Mouse (Mus musculus) embryonic facial prominence, embryonic 11.5 days (tissue): Measurements from ENCODE around the gene Dlgap1. TPM values are rescaled to one million over a fixed set of nuclear protein-coding genes. Genes with fewer than 3 reads are reported as not detected.

Source experiments
- ATAC-seq: fragments of 200-750 bp; cut with Nextera tagmentation; replicated peaks from 2 replicates; pipeline ENCODE4 v1.8.0; 2017; ENCODE audit warnings: low read depth; ENCODE audit not compliant: insufficient number of reproducible peaks, low FRiP score, low TSS enrichment
- DNase-seq: peaks from one replicate; pipeline ENCODE4 v3.0.0-alpha.2; 2015; ENCODE audit warnings: low spot score
- H3K27ac ChIP-seq: fragments of 300-500 bp; sonication (generic); replicated peaks from 2 replicates; pipeline ENCODE4 v1.5.1; 2014; ENCODE audit warnings: mild to moderate bottlenecking, low read depth, low read length, control low read depth
- H3K27me3 ChIP-seq: fragments of 300-500 bp; sonication (generic); 2 replicates; pipeline ENCODE4 v1.6.1; 2014; ENCODE audit warnings: mild to moderate bottlenecking, low read length, moderate library complexity, mixed read lengths; ENCODE audit not compliant: control insufficient read depth, insufficient read depth
- H3K36me3 ChIP-seq: fragments of 300-500 bp; sonication (generic); replicated peaks from 2 replicates; pipeline ENCODE4 v1.6.1; 2014; ENCODE audit warnings: low read depth, mild to moderate bottlenecking, low read length, moderate library complexity, mixed read lengths; ENCODE audit not compliant: control insufficient read depth, insufficient read depth
- H3K4me1 ChIP-seq: fragments of 300-500 bp; sonication (generic); 2 replicates; pipeline ENCODE4 v1.6.1; 2014; ENCODE audit warnings: low read length, mixed read lengths; ENCODE audit not compliant: control insufficient read depth, insufficient read depth
- H3K4me2 ChIP-seq: fragments of 300-500 bp; sonication (generic); 2 replicates; pipeline ENCODE4 v1.6.1; 2014; ENCODE audit warnings: low read depth, mild to moderate bottlenecking, control low read depth, low read length, moderate library complexity
- H3K4me3 ChIP-seq: fragments of 300-500 bp; sonication (generic); 2 replicates; pipeline ENCODE4 v1.5.1; 2014; ENCODE audit warnings: low read depth, low read length, control low read depth
- H3K9ac ChIP-seq: fragments of 300-500 bp; sonication (generic); replicated peaks from 2 replicates; pipeline ENCODE4 v1.6.1; 2014; ENCODE audit warnings: mild to moderate bottlenecking, control low read depth, low read length
- H3K9me3 ChIP-seq: fragments of 300-500 bp; sonication (generic); replicated peaks from 2 replicates; pipeline ENCODE4 v1.6.1; 2016; ENCODE audit warnings: mild to moderate bottlenecking, low read length, inconsistent platforms, mixed read lengths; ENCODE audit not compliant: control insufficient read depth
- WGBS: fragments of 180-500 bp; shearing (Covaris S2); extraction: QIAGEN DNeasy Blood & Tissue Kit; methylation state at CpG from one replicate; pipeline ENCODE4 v1.1.7; 2014; 5-methylcytosine and 5-hydroxymethylcytosine counted together
- polyA plus RNA-seq: library from polyadenylated mRNA; unstranded; fragments of >200 nt; fragmentation: Nextera tagmentation; extraction: Ambion mirVana; gene quantifications from 2 replicates; pipeline ENCODE4 v1.2.1, GENCODE M21; 2014

Gene Dlgap1
- polyA plus RNA-seq, 1 experiment from 2014 or later, result 2.4 TPM

GRCm38 (mm10) chr17:70068281-70068680 is 99.4 kb downstream of the Dlgap1 start:
- WGBS, result 82% methylated on average over 6 of the region's 6 CpGs
- DNase-seq, result no peak

GRCm38 (mm10) chr17:70072066-70072465 is 103.2 kb downstream of the Dlgap1 start:
- Histone ChIP-seq H3K27ac (no peak overlapping the region), H3K4me2 (no peak overlapping the region), H3K9ac (no peak overlapping the region), H3K4me1 (no peaks in the 10 kb centered on the region), H3K9me3 (no peaks in the 10 kb centered on the region), H3K4me3 (no peak overlapping the region), H3K27me3 (no peaks in the 10 kb centered on the region), H3K36me3 (no peaks in the 10 kb centered on the region)
- 59% methylated on average over 2 of the region's 2 CpGs for WGBS
- ATAC-seq (no peak), DNase-seq (peak; percentile 0)

More at GRCm38 (mm10) chr17:70068281-70068680, 99.4 kb downstream of the Dlgap1 start:
- Histone ChIP-seq H3K9me3 (no peaks in the 10 kb centered on the region), H3K4me2 (no peak overlapping the region), H3K4me1 (no peaks in the 10 kb centered on the region), H3K27ac (no peak overlapping the region), H3K4me3 (no peak overlapping the region), H3K36me3 (no peaks in the 10 kb centered on the region), H3K9ac (no peak overlapping the region), H3K27me3 (no peaks in the 10 kb centered on the region)
- ATAC-seq, result no peak

- Histone ChIP-seq H3K36me3 (no peaks in the 10 kb centered on the region), H3K4me1 (no peaks in the 10 kb centered on the region), H3K4me2 (no peak overlapping the region), H3K4me3 (no peak overlapping the region), H3K9me3 (no peaks in the 10 kb centered on the region), H3K27ac (no peak overlapping the region), H3K27me3 (no peaks in the 10 kb centered on the region), H3K9ac (no peak overlapping the region)
- no peak for DNase-seq
- ATAC-seq, result no peak
- WGBS, result 90% methylated on average over 4 of the region's 4 CpGs
Measured at GRCm38 (mm10) chr17:70088220-70088619, 119.3 kb downstream of the Dlgap1 start.

GRCm38 (mm10) chr17:70090737-70091136 is 121.9 kb downstream of the Dlgap1 start:
- WGBS, result 82% methylated on average over 2 of the region's 2 CpGs

DNA sequence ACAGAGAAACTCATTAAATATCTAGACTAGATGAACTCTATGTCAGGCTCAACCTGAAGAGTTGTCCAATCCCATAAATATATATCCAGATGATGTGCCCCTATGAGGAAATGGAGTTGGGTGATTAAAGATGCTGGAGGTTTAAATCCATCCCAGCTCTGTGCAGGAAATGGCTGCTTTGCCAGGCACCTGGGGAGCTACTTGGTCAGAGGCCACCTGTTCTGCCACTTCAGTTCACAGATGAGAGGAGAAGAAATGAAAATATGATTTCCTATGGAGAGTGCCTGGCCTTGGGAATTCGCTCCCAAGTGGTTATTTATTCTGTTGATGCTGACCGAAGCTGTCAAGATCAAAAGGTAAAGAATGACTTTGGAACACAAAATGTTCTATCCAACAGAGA is 160.3 kb downstream of the Dlgap1 start:
- Histone ChIP-seq H3K4me2 (no peak overlapping the region), H3K27me3 (no peaks in the 10 kb centered on the region), H3K27ac (no peak overlapping the region), H3K4me1 (no peaks in the 10 kb centered on the region), H3K36me3 (no peaks in the 10 kb centered on the region), H3K9me3 (no peaks in the 10 kb centered on the region), H3K4me3 (no peak overlapping the region), H3K9ac (no peak overlapping the region)
- no peak for DNase-seq
- 91% methylated on average over 2 of the region's 2 CpGs for WGBS
- no peak for ATAC-seq

More at GRCm38 (mm10) chr17:70090737-70091136, 121.9 kb downstream of the Dlgap1 start:
- no peaks in the 10 kb centered on the region for H3K36me3 ChIP-seq
- no peak overlapping the region for H3K27ac ChIP-seq
- H3K9me3 ChIP-seq, result no peaks in the 10 kb centered on the region
- no peak for ATAC-seq
- DNase-seq, result no peak
- H3K4me2 ChIP-seq, result no peak overlapping the region
- H3K27me3 ChIP-seq, result no peaks in the 10 kb centered on the region
- H3K9ac ChIP-seq, result no peak overlapping the region
- no peaks in the 10 kb centered on the region for H3K4me1 ChIP-seq
- no peak overlapping the region for H3K4me3 ChIP-seq

DNA sequence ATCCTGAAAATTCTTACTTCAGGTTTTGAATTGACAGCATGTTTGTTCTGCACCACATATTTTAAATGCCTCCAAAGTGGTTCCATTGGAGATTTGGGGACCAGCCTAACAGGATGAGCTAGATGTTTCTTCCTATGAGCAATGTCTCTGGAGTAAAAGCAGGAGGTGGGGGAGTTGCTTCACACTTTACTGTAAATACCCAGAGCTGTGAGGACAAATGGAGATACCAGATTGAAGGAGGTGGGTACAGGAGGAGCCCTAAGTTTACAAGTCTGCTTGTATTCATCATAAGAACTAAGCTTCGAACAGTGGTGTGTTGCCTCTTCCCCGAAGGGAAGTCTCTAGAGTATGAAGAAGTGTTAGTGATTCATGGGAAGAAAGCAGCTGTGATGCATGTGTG is 201.0 kb downstream of the Dlgap1 start:
- DNase-seq (no peak), ATAC-seq (no peak)
- Histone ChIP-seq H3K4me2 (no peak overlapping the region), H3K4me1 (no peaks in the 10 kb centered on the region), H3K27me3 (no peaks in the 10 kb centered on the region), H3K27ac (no peak overlapping the region), H3K9ac (no peak overlapping the region), H3K4me3 (no peak overlapping the region), H3K36me3 (no peaks in the 10 kb centered on the region), H3K9me3 (no peaks in the 10 kb centered on the region)
- WGBS, result 92% methylated on average over 2 of the region's 2 CpGs

DNA sequence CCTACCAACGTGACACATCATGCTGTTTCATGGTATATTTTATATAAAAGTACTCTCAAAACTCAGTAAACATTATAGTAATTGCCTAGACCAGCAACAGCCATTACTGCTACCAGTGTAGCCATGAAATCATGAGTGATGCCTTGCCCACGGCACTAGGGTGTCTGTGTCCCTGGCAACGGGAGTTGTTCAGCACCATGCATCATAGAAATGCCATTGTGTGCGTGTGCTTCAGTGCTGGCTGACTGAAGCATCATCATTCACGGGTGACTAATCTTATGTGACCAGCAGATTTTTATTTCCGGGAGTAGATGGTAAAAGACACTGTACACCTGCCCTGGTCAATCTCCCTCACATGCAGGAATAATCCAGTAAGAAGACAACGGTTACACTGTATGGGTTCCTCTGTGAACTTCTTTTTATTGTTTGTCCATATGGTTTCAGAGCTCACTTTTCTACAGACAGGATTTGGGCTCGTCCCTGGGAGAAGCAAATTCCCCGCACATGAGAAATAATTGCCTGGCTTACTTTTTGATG is 203.7 kb downstream of the Dlgap1 start:
- H3K9ac ChIP-seq, result no peak overlapping the region
- WGBS, result 82% methylated on average over 9 of the region's 9 CpGs
- no peaks in the 10 kb centered on the region for H3K36me3 ChIP-seq
- H3K9me3 ChIP-seq, result no peaks in the 10 kb centered on the region
- ATAC-seq, result no peak
- H3K4me2 ChIP-seq, result no peak overlapping the region
- H3K27me3 ChIP-seq, result no peaks in the 10 kb centered on the region
- no peaks in the 10 kb centered on the region for H3K4me1 ChIP-seq
- no peak overlapping the region for H3K4me3 ChIP-seq
- no peak overlapping the region for H3K27ac ChIP-seq
- no peak for DNase-seq

DNA sequence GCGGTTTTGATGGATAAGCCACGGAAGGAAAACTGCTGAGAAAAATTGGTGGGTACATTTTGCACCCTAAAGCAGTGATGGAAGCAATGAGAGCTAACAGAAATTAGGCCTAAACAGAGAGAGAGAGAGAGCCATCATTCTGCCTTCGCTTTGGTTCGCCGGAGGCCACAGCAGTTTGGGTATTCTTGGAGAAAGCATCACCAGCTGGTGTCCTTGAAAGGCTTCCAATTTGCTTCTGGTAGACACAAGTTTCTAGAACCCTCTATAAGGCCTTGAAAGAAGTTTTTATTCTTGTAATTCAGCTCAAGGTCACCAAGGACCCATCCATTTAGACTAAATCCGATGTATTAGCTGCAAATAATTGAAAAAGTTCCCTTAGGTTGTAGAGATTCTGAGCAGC is 205.0 kb downstream of the Dlgap1 start:
- no peak overlapping the region for H3K27ac ChIP-seq
- no peaks in the 10 kb centered on the region for H3K36me3 ChIP-seq
- 93% methylated on average over 6 of the region's 6 CpGs for WGBS
- no peak overlapping the region for H3K4me2 ChIP-seq
- H3K9ac ChIP-seq, result no peak overlapping the region
- ATAC-seq, result no peak
- H3K4me3 ChIP-seq, result no peak overlapping the region
- no peaks in the 10 kb centered on the region for H3K9me3 ChIP-seq
- H3K4me1 ChIP-seq, result no peaks in the 10 kb centered on the region
- DNase-seq, result no peak
- no peaks in the 10 kb centered on the region for H3K27me3 ChIP-seq
